Mouse (Mus musculus) spleen, embryonic (tissue): ENCODE results near the gene Smarcd3.

Experiments
- CTCF ChIA-PET: fragments of 350-600 bp; sonication (Branson Sonifier 250); formaldehyde crosslinking; loops from one replicate; lab custom pipeline; 2022; lab: Charles Lee

Gene Smarcd3

GRCm38 (mm10) chr5:24620626-24621025 is 3.6 kb downstream of the Smarcd3 start:
- CTCF ChIA-PET = no interaction called here

- CTCF ChIA-PET = interaction anchor here (1.3 kb wide), 1 partner anchor 369 kb away, joined by 3 read pairs; no protein-coding TSS in a partner anchor
These were observed 4.1 kb downstream of the Smarcd3 start for GRCm38 (mm10) chr5:24620116-24620515.

- CTCF ChIA-PET = interaction anchor here (1.3 kb wide), 1 partner anchor 370 kb away, joined by 3 read pairs; no protein-coding TSS in a partner anchor
These were observed 5.3 kb downstream of the Smarcd3 start for GRCm38 (mm10) chr5:24618921-24619320.

GRCm38 (mm10) chr5:24615097-24615496 is 9.1 kb downstream of the Smarcd3 start:
- CTCF ChIA-PET = no interaction called here

- CTCF ChIA-PET = no interaction called here
These were observed 11.9 kb downstream of the Smarcd3 start for GRCm38 (mm10) chr5:24612302-24612649.

- CTCF ChIA-PET = no interaction called here
These were observed 12.6 kb downstream of the Smarcd3 start for GRCm38 (mm10) chr5:24611366-24612301.

- CTCF ChIA-PET = no interaction called here
These were observed 14.8 kb downstream of the Smarcd3 start for GRCm38 (mm10) chr5:24609388-24609787.

GRCm38 (mm10) chr5:24605980-24606665 is 18.1 kb downstream of the Smarcd3 start:
- CTCF ChIA-PET = no interaction called here

GRCm38 (mm10) chr5:24605321-24605979 is 18.8 kb downstream of the Smarcd3 start:
- CTCF ChIA-PET = no interaction called here

GRCm38 (mm10) chr5:24604656-24605100 is 19.5 kb downstream of the Smarcd3 start:
- CTCF ChIA-PET = interaction anchor here (0.6 kb wide), 1 partner anchor 91 kb away, joined by 3 read pairs; no protein-coding TSS in a partner anchor

GRCm38 (mm10) chr5:24604080-24604655 is 20.0 kb downstream of the Smarcd3 start:
- CTCF ChIA-PET = interaction anchor here (0.6 kb wide), 1 partner anchor 90 kb away, joined by 3 read pairs; no protein-coding TSS in a partner anchor

GRCm38 (mm10) chr5:24603431-24604010 is 20.7 kb downstream of the Smarcd3 start:
- CTCF ChIA-PET = interaction anchor here (0.7 kb wide), 1 partner anchor 84 kb away, joined by 3 read pairs; no protein-coding TSS in a partner anchor

- CTCF ChIA-PET = interaction anchor here (0.7 kb wide), 1 partner anchor 85 kb away, joined by 3 read pairs; no protein-coding TSS in a partner anchor
These were observed 21.4 kb downstream of the Smarcd3 start for GRCm38 (mm10) chr5:24602751-24603343.

GRCm38 (mm10) chr5:24601911-24602750 is 22.1 kb downstream of the Smarcd3 start:
- CTCF ChIA-PET = no interaction called here

GRCm38 (mm10) chr5:24601071-24601835 is 23.0 kb downstream of the Smarcd3 start:
- CTCF ChIA-PET = interaction anchor here (0.5 kb wide), 1 partner anchor 92 kb away, joined by 4 read pairs; no protein-coding TSS in a partner anchor

- CTCF ChIA-PET = no interaction called here
These were observed 24.0 kb downstream of the Smarcd3 start for GRCm38 (mm10) chr5:24600236-24600635.

- CTCF ChIA-PET = interaction anchor here (0.5 kb wide), 1 partner anchor 90 kb away, joined by 3 read pairs; no protein-coding TSS in a partner anchor
These were observed 25.1 kb downstream of the Smarcd3 start for GRCm38 (mm10) chr5:24599137-24599536.

GRCm38 (mm10) chr5:24598570-24599006 is 25.6 kb downstream of the Smarcd3 start:
- CTCF ChIA-PET = interaction anchor here (0.5 kb wide), 2 partner anchors 90 to 560 kb away, joined by 3 read pairs; no protein-coding TSS in a partner anchor
